8 mouse cellular contexts compared by ENCODE assay signal in genomic region chr4:138522296-138522695, GRCm38 (mm10).
A peak's percentile ranks its signal among the peaks of the same experiment; 100 is the strongest.
DNase-seq lines count a peak whose midpoint lies in the region; ATAC-seq lines count a peak whose summit lies in the region.

No protein-coding gene starts in this region.

- peak; percentile 51 for ATAC-seq in kidney, embryonic 16.5 days (ENCODE audit: low FRiP score, low TSS enrichment)
- ATAC-seq in frontal cortex, adult (ENCODE audit: low TSS enrichment): no peak

- H3K4me1 ChIP-seq in kidney, embryonic 16.5 days (ENCODE audit: insufficient read depth, low read length): peaks cover 6% of the 10 kb centered on the region

- no peaks in the 10 kb centered on the region for H3K36me3 ChIP-seq in kidney, embryonic 16.5 days (ENCODE audit: insufficient read depth, low read length)

- no peaks in the 10 kb centered on the region for H3K9me3 ChIP-seq in kidney, embryonic 16.5 days (ENCODE audit: low read length)

- no peak overlapping the region for H3K4me2 ChIP-seq in kidney, embryonic 16.5 days (replicated peaks; ENCODE audit: low read depth, low read length)

- H3K4me3 ChIP-seq in kidney, embryonic 16.5 days (ENCODE audit: low read length): no peak overlapping the region

- WGBS in kidney, embryonic 16.5 days: 16% methylated on average over 7 of the region's 7 CpGs

- H3K9ac ChIP-seq in kidney, embryonic 16.5 days (replicated peaks; ENCODE audit: low read length): no peak overlapping the region

- no peak overlapping the region for H3K27ac ChIP-seq in kidney, embryonic 16.5 days (ENCODE audit: low read length)

- DNase-seq in kidney, adult 18-20 months: no peak
- peak; percentile 29 for DNase-seq in embryo, embryonic 9.5 days (ENCODE audit: extremely low spot score)
- peak; percentile 74 to 75 for DNase-seq in heart, postnatal 10 days
- DNase-seq in neural tube, embryonic 10.5 days (ENCODE audit: extremely low spot score, low spot score): peak; percentile 50
- DNase-seq in frontal cortex, postnatal 36 days (ENCODE audit: low spot score in 2 of 2): no peak
- no peak for DNase-seq in layer of hippocampus, adult 8-10 months (ENCODE audit: low spot score in 2 of 2)

- H3K27me3 ChIP-seq in kidney, embryonic 16.5 days (ENCODE audit: insufficient read depth, low read length): no peaks in the 10 kb centered on the region

- intact Hi-C loops in heart, postnatal 10 days (cut with DNase I): loop anchor here (1.0 kb wide), 1 partner anchor 29 kb away; no protein-coding TSS in a partner anchor

Comparison
In these comparisons a context has a peak if more than half of its experiments do, and no peak if none do; other contexts are left out.
1. DNase-seq: peak in embryo, embryonic 9.5 days (single experiment), heart, postnatal 10 days (2 of 2) and neural tube, embryonic 10.5 days (single experiment); none in kidney, adult 18-20 months (single experiment), frontal cortex, postnatal 36 days (0 of 2) and layer of hippocampus, adult 8-10 months (0 of 2).